Mouse (Mus musculus): ENCODE data around the gene Chpf. TPM values are rescaled to one million over a fixed set of nuclear protein-coding genes. Genes with fewer than 3 reads are reported as not detected.

The Chpf gene
- polyA plus RNA-seq, 1 experiment = 13.3 TPM

DNA sequence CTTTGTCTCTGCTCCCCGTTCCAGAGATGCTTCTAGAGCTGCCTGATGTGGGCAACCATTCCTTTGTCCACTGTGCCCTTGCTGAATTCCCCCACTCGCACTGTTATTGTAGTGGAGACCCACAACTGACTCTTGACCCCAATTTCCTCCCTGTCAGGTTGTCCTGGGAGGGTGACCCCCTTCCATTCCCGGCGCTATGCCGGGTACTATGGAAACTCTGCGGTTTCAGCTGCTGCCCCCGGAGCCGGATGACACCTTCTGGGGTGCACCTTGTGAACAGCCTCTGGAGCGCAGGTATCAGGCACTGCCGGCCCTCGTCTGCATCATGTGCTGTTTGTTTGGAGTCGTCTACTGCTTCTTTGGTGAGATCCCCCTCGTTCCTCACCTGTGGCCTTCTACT is 929 bp upstream of the Chpf start:
- Histone ChIP-seq H3K4me3 (ENCODE audit: low read depth, low read length) (peak overlapping the region; percentile 46), H3K36me3 (ENCODE audit: control insufficient read depth, insufficient read depth, low read length, poor library complexity, severe bottlenecking) (peaks cover 13% of the 10 kb centered on the region; the same call in 1 of the 2 replicates), H3K9me3 (replicated peaks; ENCODE audit: control insufficient read depth, insufficient read depth, low read length, poor library complexity, severe bottlenecking) (no peaks in the 10 kb centered on the region), H3K27me3 (ENCODE audit: control insufficient read depth, insufficient read depth, low read length, poor library complexity, severe bottlenecking) (no peaks in the 10 kb centered on the region), H3K9ac (ENCODE audit: low read depth, poor library complexity, severe bottlenecking) (peak overlapping the region; percentile 19; the same call in 1 of the 2 replicates), H3K4me1 (ENCODE audit: control insufficient read depth, insufficient read depth, low read length) (no peaks in the 10 kb centered on the region), H3K27ac (ENCODE audit: insufficient read depth, low read length) (no peak overlapping the region)
- TF ChIP-seq POLR2A (IDR thresholded peaks at IDR 0.05; ENCODE audit: insufficient read depth, low read length) = no peak
- no peak for TF ChIP-seq EP300 (IDR thresholded peaks at IDR 0.05; ENCODE audit: insufficient read depth, low read depth, low read length)

DNA sequence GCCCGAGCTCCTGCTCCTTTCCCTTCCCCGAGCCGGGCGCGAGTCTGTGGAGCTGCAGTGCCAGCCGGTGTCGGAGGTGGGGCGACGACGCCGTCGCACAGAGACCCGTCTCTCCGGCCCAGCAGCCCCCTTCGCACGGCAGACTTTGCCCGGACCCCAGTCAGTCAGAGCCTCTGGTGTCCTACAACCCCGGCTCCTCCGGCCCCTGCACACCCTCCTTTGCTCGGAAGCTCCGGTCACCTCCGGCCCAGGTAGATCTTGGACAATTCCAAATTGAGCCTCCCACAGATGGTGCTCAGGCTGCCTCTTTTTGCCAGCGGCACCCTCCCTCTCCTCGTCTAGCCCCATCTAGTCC is 505 bp upstream of the Chpf start:
- peak overlapping the region; percentile 19; the same call in 1 of the 2 replicates for H3K9ac ChIP-seq (ENCODE audit: low read depth, poor library complexity, severe bottlenecking)
- H3K36me3 ChIP-seq (ENCODE audit: control insufficient read depth, insufficient read depth, low read length, poor library complexity, severe bottlenecking) = peaks cover 13% of the 10 kb centered on the region
- H3K27ac ChIP-seq (ENCODE audit: insufficient read depth, low read length) = no peak overlapping the region
- H3K4me3 ChIP-seq (ENCODE audit: low read depth, low read length) = peak overlapping the region; percentile 46
- no peak for TF ChIP-seq CTCF (IDR thresholded peaks at IDR 0.05; ENCODE audit: low read depth, low read length)
- TF ChIP-seq EP300 (IDR thresholded peaks at IDR 0.05; ENCODE audit: insufficient read depth, low read depth, low read length) = no peak
- no peak for TF ChIP-seq POLR2A (IDR thresholded peaks at IDR 0.05; ENCODE audit: insufficient read depth, low read length)
- no peaks in the 10 kb centered on the region for H3K9me3 ChIP-seq (replicated peaks; ENCODE audit: control insufficient read depth, insufficient read depth, low read length, poor library complexity, severe bottlenecking)
- H3K4me1 ChIP-seq (ENCODE audit: control insufficient read depth, insufficient read depth, low read length) = no peaks in the 10 kb centered on the region
- no peaks in the 10 kb centered on the region for H3K27me3 ChIP-seq (ENCODE audit: control insufficient read depth, insufficient read depth, low read length, poor library complexity, severe bottlenecking)

DNA sequence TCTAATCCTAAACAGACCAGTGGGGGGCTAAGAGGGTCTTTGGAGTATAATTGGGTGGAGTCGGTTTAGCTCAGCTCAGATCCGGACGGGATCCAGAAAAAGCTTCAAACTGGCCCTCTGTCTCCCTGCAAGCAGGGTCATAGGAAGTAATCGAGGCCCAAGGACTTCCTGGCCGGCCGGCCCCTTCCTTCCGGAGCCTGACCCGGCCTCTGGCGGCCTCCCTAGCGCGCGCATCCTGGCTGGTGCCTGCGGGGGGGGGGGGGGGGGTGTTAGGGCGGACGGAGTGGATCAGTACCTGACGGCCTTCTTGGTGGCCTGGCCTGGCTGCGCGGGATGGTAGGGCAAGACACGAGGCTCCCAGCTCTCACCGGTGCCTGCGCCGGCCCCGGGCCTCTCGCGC is 610 bp downstream of the Chpf start:
- TF ChIP-seq EP300 (IDR thresholded peaks at IDR 0.05; ENCODE audit: insufficient read depth, low read depth, low read length) = no peak
- no peak for TF ChIP-seq POLR2A (IDR thresholded peaks at IDR 0.05; ENCODE audit: insufficient read depth, low read length)
- no peak for TF ChIP-seq CTCF (IDR thresholded peaks at IDR 0.05; ENCODE audit: low read depth, low read length)
- H3K27me3 ChIP-seq (ENCODE audit: control insufficient read depth, insufficient read depth, low read length, poor library complexity, severe bottlenecking) = no peaks in the 10 kb centered on the region

DNA sequence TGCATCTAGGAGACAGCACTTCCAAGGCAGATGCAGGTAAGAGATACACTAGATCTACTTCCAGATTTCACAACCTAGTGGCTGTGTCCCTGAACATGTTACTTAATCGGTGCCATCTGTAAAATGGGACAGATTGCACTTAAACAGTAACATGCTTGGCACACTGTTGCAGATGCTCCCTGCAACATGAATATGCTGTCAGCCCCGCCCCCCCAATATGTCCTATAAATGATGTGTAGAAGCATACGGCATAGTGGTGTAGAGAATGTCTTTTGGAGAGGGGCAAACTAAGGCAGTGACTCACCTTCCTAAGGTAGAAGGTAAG is 1.2 kb downstream of the Chpf start:
- Histone ChIP-seq H3K4me3 (ENCODE audit: low read depth, low read length) (no peak overlapping the region), H3K27me3 (ENCODE audit: control insufficient read depth, insufficient read depth, low read length, poor library complexity, severe bottlenecking) (no peaks in the 10 kb centered on the region), H3K9ac (ENCODE audit: low read depth, poor library complexity, severe bottlenecking) (no peak overlapping the region; the same call in 1 of the 2 replicates), H3K9me3 (replicated peaks; ENCODE audit: control insufficient read depth, insufficient read depth, low read length, poor library complexity, severe bottlenecking) (no peaks in the 10 kb centered on the region), H3K36me3 (ENCODE audit: control insufficient read depth, insufficient read depth, low read length, poor library complexity, severe bottlenecking) (peaks cover 16% of the 10 kb centered on the region), H3K27ac (ENCODE audit: insufficient read depth, low read length) (no peak overlapping the region), H3K4me1 (ENCODE audit: control insufficient read depth, insufficient read depth, low read length) (no peaks in the 10 kb centered on the region)
- no peak for TF ChIP-seq EP300 (IDR thresholded peaks at IDR 0.05; ENCODE audit: insufficient read depth, low read depth, low read length)
- no peak for TF ChIP-seq POLR2A (IDR thresholded peaks at IDR 0.05; ENCODE audit: insufficient read depth, low read length)

More for the DNA sequence above, 610 bp downstream of the Chpf start:
- Histone ChIP-seq H3K36me3 (ENCODE audit: control insufficient read depth, insufficient read depth, low read length, poor library complexity, severe bottlenecking) (peaks cover 16% of the 10 kb centered on the region), H3K4me1 (ENCODE audit: control insufficient read depth, insufficient read depth, low read length) (no peaks in the 10 kb centered on the region), H3K4me3 (ENCODE audit: low read depth, low read length) (peak overlapping the region; percentile 82), H3K9ac (ENCODE audit: low read depth, poor library complexity, severe bottlenecking) (peak overlapping the region; percentile 89), H3K27ac (ENCODE audit: insufficient read depth, low read length) (no peak overlapping the region), H3K9me3 (replicated peaks; ENCODE audit: control insufficient read depth, insufficient read depth, low read length, poor library complexity, severe bottlenecking) (no peaks in the 10 kb centered on the region)

DNA sequence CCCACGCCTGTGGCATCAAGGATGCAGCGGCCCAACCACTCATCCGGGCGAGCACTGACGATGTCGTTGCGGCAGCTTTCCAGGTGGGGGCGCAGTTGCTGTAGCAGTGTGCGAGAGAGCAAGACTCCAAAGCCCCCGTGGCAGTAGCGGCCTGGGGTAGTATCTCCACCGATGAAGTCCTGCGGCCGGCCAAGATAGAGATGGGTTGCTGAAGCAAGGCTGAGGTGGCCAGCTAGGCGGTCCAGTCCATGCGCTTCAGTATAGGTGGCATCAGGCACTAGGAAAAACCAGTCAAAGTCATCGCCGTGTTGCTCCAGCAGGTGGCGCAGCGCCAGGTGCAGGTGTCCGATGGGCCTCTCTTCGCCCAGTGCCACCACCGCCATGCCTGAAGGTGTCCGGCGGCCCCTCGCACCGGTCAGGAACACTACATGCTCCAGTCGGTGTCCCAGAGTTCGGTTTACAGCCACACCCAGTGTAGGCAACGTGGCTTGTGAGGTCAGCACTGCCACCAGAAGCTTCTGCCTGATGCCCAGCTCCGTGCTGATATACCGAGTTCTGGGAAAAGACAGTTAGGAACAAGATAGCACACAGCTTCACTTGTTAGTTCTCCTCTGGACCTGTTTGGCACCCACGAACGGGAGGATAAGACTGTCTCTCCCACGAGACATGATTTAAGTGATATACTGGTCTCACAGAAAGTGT is 1.7 kb downstream of the Chpf start:
- Histone ChIP-seq H3K9me3 (replicated peaks; ENCODE audit: control insufficient read depth, insufficient read depth, low read length, poor library complexity, severe bottlenecking) (no peaks in the 10 kb centered on the region), H3K27ac (ENCODE audit: insufficient read depth, low read length) (no peak overlapping the region), H3K36me3 (ENCODE audit: control insufficient read depth, insufficient read depth, low read length, poor library complexity, severe bottlenecking) (peaks cover 16% of the 10 kb centered on the region), H3K27me3 (ENCODE audit: control insufficient read depth, insufficient read depth, low read length, poor library complexity, severe bottlenecking) (no peaks in the 10 kb centered on the region), H3K9ac (ENCODE audit: low read depth, poor library complexity, severe bottlenecking) (no peak overlapping the region), H3K4me3 (ENCODE audit: low read depth, low read length) (peak overlapping the region; percentile 24), H3K4me1 (ENCODE audit: control insufficient read depth, insufficient read depth, low read length) (no peaks in the 10 kb centered on the region)
- peak; percentile 60 for TF ChIP-seq CTCF (IDR thresholded peaks at IDR 0.05; ENCODE audit: low read depth, low read length)
- TF ChIP-seq EP300 (IDR thresholded peaks at IDR 0.05; ENCODE audit: insufficient read depth, low read depth, low read length) = no peak
- no peak for TF ChIP-seq POLR2A (IDR thresholded peaks at IDR 0.05; ENCODE audit: insufficient read depth, low read length)

DNA sequence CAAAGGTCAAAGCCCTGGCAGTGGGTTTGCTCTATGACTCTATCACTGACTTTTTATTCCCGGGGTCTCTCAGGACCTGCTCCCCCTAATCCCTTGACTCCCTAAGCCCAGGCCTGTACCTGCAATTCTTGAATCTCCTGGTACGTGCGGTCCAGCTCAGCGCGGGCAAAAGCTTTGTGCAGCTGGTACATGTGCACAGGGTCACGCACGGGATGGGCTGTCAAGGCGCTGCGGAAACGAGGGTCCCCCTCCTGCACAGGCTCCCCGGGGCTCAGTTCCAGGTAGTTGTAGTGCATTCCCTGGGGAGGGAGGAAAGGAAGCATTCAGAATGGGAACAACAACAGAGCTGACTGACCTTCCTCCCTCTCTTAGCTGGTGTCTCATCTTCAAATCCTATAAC is 2.7 kb downstream of the Chpf start:
- Histone ChIP-seq H3K27ac (ENCODE audit: insufficient read depth, low read length) (no peak overlapping the region), H3K4me3 (ENCODE audit: low read depth, low read length) (no peak overlapping the region), H3K9ac (ENCODE audit: low read depth, poor library complexity, severe bottlenecking) (no peak overlapping the region), H3K9me3 (replicated peaks; ENCODE audit: control insufficient read depth, insufficient read depth, low read length, poor library complexity, severe bottlenecking) (no peaks in the 10 kb centered on the region), H3K27me3 (ENCODE audit: control insufficient read depth, insufficient read depth, low read length, poor library complexity, severe bottlenecking) (no peaks in the 10 kb centered on the region), H3K4me1 (ENCODE audit: control insufficient read depth, insufficient read depth, low read length) (no peaks in the 10 kb centered on the region), H3K36me3 (ENCODE audit: control insufficient read depth, insufficient read depth, low read length, poor library complexity, severe bottlenecking) (peaks cover 16% of the 10 kb centered on the region)
- TF ChIP-seq EP300 (IDR thresholded peaks at IDR 0.05; ENCODE audit: insufficient read depth, low read depth, low read length) (no peak), CTCF (IDR thresholded peaks at IDR 0.05; ENCODE audit: low read depth, low read length) (no peak), POLR2A (IDR thresholded peaks at IDR 0.05; ENCODE audit: insufficient read depth, low read length) (no peak)

Data from ES-Bruce4 (cell line).